Mouse (Mus musculus) thymus, postnatal 0 days (tissue): ENCODE measurements around the gene Maml3. TPM values are rescaled to one million over a fixed set of nuclear protein-coding genes. Genes with fewer than 3 reads are reported as not detected.

Experiments used
- DNase-seq: peaks from one replicate; pipeline ENCODE4 v3.0.0-alpha.2; 2015; ENCODE audit warnings: low spot score
- polyA plus RNA-seq: library from polyadenylated mRNA; unstranded; fragments of >200 nt; fragmentation: Nextera tagmentation; extraction: Ambion mirVana; gene quantifications from 2 replicates; pipeline ENCODE4 v1.2.1, GENCODE M21; 2015

The Maml3 gene
- polyA plus RNA-seq, 1 experiment from 2014 or later, result 2.6 TPM

DNA sequence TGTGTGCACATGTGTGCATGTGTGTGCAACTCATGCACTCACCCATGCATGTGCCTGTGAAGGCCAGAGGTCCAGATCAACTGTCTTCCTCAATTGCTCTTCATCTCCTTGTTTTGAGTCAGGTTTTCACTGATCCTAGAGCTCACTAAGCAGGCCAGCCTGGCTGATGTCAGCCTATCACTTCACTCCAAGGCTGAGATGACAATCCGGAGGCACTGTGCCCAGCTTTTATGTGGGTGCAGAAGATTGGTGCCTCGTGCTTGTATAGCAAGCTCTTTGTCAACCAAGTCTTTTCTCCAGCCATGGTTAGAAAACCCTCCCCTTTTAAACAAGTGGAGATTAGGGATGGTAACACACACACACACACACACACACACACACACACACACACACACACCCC is 146.1 kb downstream of the Maml3 start:
- DNase-seq, result no peak

- no peak for DNase-seq
Measured at GRCm38 (mm10) chr3:51954441-51954840, 150.4 kb downstream of the Maml3 start.

DNA sequence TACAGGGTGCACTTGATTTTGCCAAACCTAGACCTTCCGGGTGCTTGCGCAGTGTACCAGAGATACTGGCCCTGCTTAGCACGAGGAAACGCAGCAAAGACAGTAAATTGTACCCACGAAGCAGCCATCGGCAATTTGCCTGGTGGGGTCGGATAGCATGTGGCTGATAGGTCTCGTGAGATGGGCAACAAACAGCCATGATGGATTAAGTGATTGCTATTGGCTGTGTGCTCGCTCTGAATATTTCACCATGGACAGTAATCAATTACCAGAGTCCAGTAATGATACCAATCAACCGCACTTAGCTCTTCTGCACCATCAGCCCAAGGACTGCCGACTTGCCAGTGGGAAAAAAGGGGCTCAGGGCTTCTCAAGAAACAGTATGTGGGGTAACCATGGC is 150.9 kb downstream of the Maml3 start:
- DNase-seq, result no peak

- DNase-seq, result no peak
Measured at GRCm38 (mm10) chr3:51952728-51953623, 151.9 kb downstream of the Maml3 start.

- DNase-seq, result no peak
Measured at GRCm38 (mm10) chr3:51952267-51952666, 152.6 kb downstream of the Maml3 start.

- no peak for DNase-seq
Measured at GRCm38 (mm10) chr3:51949651-51950050, 155.2 kb downstream of the Maml3 start.

- DNase-seq, result no peak
Measured at GRCm38 (mm10) chr3:51947168-51947567, 157.7 kb downstream of the Maml3 start.

DNA sequence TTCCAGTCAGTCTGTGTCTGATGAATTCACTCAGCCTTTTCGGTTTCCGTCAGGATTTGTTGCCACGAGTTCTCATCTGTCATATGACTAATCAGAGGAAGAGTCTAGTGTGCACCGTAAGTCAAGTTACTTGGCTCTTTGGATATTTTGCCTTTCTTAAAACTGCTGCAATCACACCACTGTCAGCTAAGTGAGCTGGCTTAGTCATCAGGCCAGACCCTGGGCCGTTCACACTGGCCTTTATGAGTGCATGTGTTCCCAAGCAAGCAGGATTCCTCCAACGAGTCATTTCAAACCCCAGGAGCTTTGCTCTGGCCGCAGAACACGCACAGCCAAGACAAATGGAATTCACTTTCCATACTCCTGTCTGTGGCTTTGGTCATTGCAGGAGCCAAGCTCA is 161.2 kb downstream of the Maml3 start:
- DNase-seq, result no peak

- no peak for DNase-seq
Measured at GRCm38 (mm10) chr3:51941781-51942180, 163.1 kb downstream of the Maml3 start.

- no peak for DNase-seq
Measured at GRCm38 (mm10) chr3:51939864-51940263, 165.0 kb downstream of the Maml3 start.

- DNase-seq, result no peak
Measured at GRCm38 (mm10) chr3:51939054-51939453, 165.8 kb downstream of the Maml3 start.

DNA sequence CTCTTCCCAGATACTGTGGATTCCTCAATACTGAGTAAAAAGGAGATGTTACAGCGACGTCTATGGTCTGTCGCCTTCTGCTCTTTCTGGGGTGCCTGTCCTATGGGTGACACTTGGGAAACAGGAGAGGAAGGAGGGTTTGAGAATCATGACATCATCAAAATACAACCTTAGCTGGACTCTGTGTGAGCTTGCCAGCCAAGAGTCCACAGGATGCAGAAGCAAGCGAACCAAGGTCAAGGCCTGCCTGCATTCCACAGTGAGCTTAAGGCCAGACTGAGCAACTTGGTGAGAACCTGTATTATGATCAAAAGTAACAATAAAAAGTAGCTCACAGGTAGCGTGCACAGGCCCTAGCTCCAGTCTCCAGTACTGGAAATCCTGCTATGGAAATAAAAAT is 167.7 kb downstream of the Maml3 start:
- no peak for DNase-seq

- no peak for DNase-seq
Measured at GRCm38 (mm10) chr3:51934531-51935485, 170.1 kb downstream of the Maml3 start.

DNA sequence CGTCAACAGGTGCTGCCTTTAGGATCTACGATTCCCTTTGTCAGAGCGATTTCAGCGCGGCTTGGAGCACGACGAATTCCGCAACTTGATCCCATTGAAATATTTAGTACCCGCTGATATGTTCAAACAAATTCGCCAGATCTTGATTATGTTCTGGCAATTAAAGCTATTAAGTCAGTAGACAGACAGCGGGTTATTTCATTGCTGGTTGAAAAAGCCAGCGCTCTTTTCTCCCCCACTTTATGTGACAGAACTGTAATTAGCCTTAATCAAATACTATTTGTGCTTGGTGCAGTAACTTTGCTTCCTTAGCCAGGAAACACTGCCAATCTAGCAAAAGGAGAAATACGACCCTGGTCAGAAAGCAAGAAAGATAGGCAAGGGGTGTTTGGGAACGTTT is 176.7 kb downstream of the Maml3 start:
- no peak for DNase-seq

GRCm38 (mm10) chr3:51927591-51927990 is 177.3 kb downstream of the Maml3 start:
- DNase-seq, result no peak

- DNase-seq, result no peak
Measured at GRCm38 (mm10) chr3:51927043-51927442, 177.8 kb downstream of the Maml3 start.

GRCm38 (mm10) chr3:51925758-51926157 is 179.1 kb downstream of the Maml3 start:
- DNase-seq, result no peak

GRCm38 (mm10) chr3:51924636-51925035 is 180.2 kb downstream of the Maml3 start:
- DNase-seq, result no peak

GRCm38 (mm10) chr3:51923800-51924199 is 181.1 kb downstream of the Maml3 start:
- no peak for DNase-seq

DNA sequence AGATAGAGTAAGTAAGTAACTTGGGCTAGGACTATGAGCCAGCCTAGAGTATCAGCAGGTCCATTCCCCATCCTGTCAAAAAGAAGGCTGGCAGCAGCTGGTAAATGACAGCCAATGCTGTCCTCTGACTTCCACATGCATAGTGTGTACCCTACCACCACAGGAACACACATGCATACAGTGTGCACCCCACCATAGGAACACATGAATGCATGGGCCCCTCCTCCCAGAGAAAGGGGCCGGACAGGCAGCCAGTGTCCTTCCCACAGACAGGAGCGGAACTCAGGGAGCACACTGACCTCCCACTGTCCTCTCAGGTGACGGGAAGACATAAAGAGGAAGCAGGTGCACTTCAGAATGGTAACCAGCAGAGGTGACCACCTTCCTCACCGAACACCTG is 188.0 kb downstream of the Maml3 start:
- DNase-seq, result no peak

GRCm38 (mm10) chr3:51916060-51916870 is 188.6 kb downstream of the Maml3 start:
- no peak for DNase-seq
